Mouse (Mus musculus) lung, adult 18-20 months (tissue): Measurements from ENCODE around the gene Sfswap.
"Not testable (repeated sequence)": the region's sequence is repeated elsewhere in the genome, so short reads cannot be mapped to it uniquely, and the experiment has no call there.

Experiments
- DNase-seq, 2 experiments: peaks; one replicate each; pipeline ENCODE4 v3.0.0; 2022; ENCODE audit warnings: mixed read lengths in 2 of 2

The Sfswap gene

DNA sequence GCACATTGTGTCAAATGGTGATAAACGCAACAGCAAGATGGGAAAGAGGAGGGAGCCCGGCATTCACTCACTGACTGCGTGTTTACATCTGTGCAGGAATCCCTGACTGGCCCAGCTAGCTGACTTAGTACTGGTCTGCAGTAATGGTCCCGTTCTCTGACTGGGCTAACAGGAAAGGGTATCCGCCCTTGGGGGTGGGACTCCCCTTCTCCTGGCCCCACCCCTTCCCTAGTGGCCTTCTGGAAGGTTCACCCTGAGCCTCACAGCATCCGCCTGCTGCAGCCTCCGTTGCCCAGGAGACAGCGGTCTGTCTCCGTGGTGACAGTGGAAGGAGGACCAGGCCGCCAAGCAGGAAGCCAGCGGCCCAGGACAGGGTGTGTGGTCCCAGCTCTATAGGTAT, 89.9 kb downstream of the Sfswap start:
- no peak for DNase-seq

DNA sequence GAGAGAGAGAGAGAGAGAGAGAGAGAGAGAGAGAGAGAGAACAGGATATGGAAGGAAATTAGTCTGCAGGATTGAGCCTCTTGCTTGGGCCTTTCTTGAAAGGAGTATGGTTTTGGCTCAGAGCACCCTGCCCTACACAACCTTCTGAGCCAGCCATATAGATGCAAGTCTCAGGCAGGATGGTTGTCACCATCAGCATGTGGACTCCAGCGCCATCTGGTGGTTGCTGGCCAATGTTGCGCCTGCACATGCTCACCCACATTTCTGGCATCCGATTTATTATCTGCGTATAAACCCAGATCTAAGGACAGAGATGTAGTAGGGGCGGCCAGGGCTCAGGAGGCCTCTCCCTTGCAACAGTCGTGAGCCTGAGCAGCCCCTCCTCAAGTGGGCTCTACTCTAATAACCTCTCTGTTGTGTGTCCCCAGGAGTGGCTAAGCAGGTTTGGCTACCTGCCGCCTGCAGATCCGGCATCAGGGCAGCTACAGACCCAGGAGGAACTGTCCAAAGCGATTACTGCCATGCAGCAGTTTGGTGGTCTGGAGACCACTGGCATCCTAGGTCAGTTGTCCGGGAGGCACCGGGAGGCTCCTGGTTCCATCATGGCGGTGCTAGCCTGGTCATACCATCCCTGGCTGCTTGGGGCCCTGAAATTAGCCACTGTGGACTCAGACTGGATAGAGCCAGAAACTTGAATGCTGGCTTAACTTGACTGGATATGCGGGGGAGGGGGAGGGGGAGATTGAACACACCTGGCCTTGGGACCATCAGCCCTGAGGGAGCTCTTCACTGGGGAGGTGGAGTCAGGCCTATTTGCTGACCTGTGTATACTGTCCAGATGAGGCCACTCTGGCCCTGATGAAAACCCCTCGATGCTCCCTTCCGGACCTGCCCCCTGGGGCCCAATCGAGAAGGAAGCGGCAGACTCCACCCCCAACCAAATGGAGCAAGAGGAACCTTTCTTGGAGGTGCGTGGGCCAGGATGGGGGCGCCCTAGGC, 93.4 kb downstream of the Sfswap start:
- DNase-seq: peak; percentile 64 to 68

DNA sequence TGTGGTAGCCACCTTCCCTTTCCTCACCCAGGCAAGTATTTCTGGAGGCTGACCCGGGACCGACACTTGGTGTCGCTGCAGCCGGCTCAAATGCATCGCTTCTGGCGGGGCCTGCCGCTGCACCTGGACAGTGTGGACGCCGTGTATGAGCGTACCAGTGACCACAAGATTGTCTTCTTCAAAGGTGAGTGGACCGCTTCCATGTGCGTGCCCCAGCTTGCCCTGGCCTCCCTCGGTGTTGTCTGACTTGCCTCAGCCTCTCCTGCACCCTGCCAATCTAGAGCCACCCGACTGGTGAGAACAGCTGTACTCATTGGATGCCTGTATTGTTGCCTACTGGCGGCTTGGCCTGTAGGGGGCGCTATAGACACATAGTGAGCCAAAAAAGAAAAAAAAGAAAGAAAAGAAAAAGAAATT, 101.1 kb downstream of the Sfswap start:
- DNase-seq: peak in 1 of 2 experiments; percentile 16

DNA sequence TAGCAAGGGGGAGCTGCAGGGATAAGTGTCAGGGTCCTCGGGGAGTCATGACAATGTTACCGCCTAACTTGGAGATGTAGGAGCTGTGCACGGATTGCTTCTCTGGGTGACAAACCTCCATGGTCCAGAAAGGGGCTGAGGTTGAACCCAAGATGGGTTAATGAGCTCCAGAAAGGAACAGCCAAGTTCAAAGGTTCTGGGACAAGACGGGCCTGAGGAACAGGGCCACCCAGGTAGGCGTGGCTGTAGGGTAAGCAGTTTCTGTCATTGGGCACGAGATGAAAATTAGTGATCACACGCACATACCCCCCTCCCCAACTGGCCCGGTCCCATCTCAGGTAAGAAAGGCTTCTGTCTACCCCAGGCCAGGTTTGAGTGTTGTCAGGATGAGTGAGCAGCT, 106.5 kb downstream of the Sfswap start:
- no peak for DNase-seq

DNA sequence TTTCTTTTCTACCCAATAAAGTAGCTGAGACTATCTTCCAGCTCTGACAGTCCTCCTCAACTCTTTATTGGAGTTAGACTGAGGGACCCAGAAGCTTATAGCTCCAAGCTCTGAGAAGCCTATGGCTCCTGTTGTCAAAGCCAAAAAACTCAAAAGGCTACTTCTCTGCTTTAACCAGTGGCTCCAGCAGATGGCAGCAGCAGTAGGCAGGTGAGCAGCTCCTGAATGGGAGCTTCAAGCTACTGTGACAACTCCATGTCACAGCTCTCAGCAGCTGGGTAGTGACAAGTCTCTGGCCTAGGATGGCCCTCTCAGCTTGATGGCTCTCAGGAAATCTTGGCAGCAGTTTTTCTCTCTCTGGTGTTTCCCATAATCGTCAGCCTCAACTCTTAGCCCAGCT, 110.0 kb downstream of the Sfswap start:
- peak; percentile 34 to 51 for DNase-seq

DNA sequence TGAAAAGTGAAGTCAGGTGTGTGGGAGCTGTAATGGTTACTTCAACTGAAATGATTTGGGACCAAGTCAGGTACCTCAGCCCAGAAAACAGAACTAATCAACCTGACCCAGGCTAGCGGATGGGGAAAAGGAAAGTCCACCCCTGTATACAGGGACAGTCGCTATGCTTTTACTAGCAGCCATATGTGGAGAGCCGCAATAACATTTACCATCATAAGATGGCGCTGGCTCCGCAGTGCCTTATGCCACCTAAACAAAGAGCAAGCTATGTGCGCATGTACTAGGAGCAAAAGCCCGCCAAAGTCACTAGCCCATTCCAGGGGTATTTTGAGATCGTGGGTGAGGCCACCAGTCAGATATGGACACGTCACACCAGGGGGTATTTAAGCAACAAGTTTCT, 119.6 kb downstream of the Sfswap start:
- DNase-seq: not testable (repeated sequence)
